Mouse (Mus musculus) MN1 (cell line): ENCODE measurements around the gene Tbl3.
"Not testable (repeated sequence)": the region's sequence is repeated elsewhere in the genome, so short reads cannot be mapped to it uniquely, and the experiment has no call there.

ENCODE experiments used
- DNase-seq: peaks from one replicate; pipeline ENCODE4 v3.0.0-alpha.2; 2016; ENCODE audit warnings: low spot score

Tbl3 gene

GRCm38 (mm10) chr17:24696011-24696697 is 11.3 kb downstream of the Tbl3 start, which contains the start of the genes Gfer and Noxo1:
TSS of gene Gfer (minus strand) at chr17:24696156.
TSS of gene Noxo1 (plus strand) at chr17:24696234.
- peak; percentile 92 for DNase-seq

- DNase-seq, result no peak
These were observed 12.0 kb downstream of the Tbl3 start for GRCm38 (mm10) chr17:24695326-24696010.

- DNase-seq, result peak; percentile 42
These were observed 15.1 kb downstream of the Tbl3 start for GRCm38 (mm10) chr17:24692385-24692784.

- DNase-seq, result peak; percentile 47
These were observed 18.0 kb downstream of the Tbl3 start, which contains the start of gene Syngr3 for GRCm38 (mm10) chr17:24689251-24690081. TSS of gene Syngr3 (minus strand) at chr17:24689955.

- DNase-seq, result no peak
These were observed 19.9 kb downstream of the Tbl3 start for GRCm38 (mm10) chr17:24687599-24687998.

GRCm38 (mm10) chr17:24687146-24687595 is 20.3 kb downstream of the Tbl3 start:
- no peak for DNase-seq

GRCm38 (mm10) chr17:24686514-24686913 is 20.9 kb downstream of the Tbl3 start:
- no peak for DNase-seq

GRCm38 (mm10) chr17:24677500-24678080 is 29.9 kb downstream of the Tbl3 start:
- DNase-seq, result no peak

- DNase-seq, result no peak
These were observed 30.6 kb downstream of the Tbl3 start for GRCm38 (mm10) chr17:24676877-24677276.

GRCm38 (mm10) chr17:24676187-24676586 is 31.3 kb downstream of the Tbl3 start:
- peak; percentile 80 for DNase-seq

GRCm38 (mm10) chr17:24674277-24674676 is 33.2 kb downstream of the Tbl3 start:
- no peak for DNase-seq

- DNase-seq, result peak; percentile 76
These were observed 35.3 kb downstream of the Tbl3 start for GRCm38 (mm10) chr17:24672141-24672540.

- no peak for DNase-seq
These were observed 36.1 kb downstream of the Tbl3 start for GRCm38 (mm10) chr17:24671346-24671745.

GRCm38 (mm10) chr17:24670246-24670844 is 37.1 kb downstream of the Tbl3 start:
- no peak for DNase-seq

- peak; percentile 97 for DNase-seq
These were observed 37.8 kb downstream of the Tbl3 start, which contains the start of gene Zfp598 for GRCm38 (mm10) chr17:24669545-24670245. TSS of gene Zfp598 (plus strand) at chr17:24669687.

- DNase-seq, result not testable (repeated sequence)
These were observed 38.3 kb downstream of the Tbl3 start for GRCm38 (mm10) chr17:24669214-24669544.

GRCm38 (mm10) chr17:24667416-24667815 is 40.0 kb downstream of the Tbl3 start:
- DNase-seq, result peak; percentile 81

- peak; percentile 68 for DNase-seq
These were observed 40.4 kb downstream of the Tbl3 start for GRCm38 (mm10) chr17:24667011-24667410.

- no peak for DNase-seq
These were observed 49.3 kb downstream of the Tbl3 start, which contains the start of gene Npw for GRCm38 (mm10) chr17:24658017-24658758. TSS of gene Npw (minus strand) at chr17:24658457.

- no peak for DNase-seq
These were observed 52.5 kb downstream of the Tbl3 start for GRCm38 (mm10) chr17:24654969-24655368.
